23 mouse cellular contexts compared by ENCODE assay signal in genomic region chr12:88368618-88369017, GRCm38 (mm10). TPM values are rescaled to one million over a fixed set of nuclear protein-coding genes. Genes with fewer than 3 reads are reported as not detected.
DNase-seq lines count a peak whose midpoint lies in the region; ATAC-seq and TF ChIP-seq lines count a peak whose summit lies in the region.
"Had no signal": no experiment of that assay in that cellular context is flagged by ENCODE, and none has a peak within 500 bp of the region (broad histone marks: within the 10 kb centered on the region; RNA-seq: fewer than 3 reads in every experiment).

No protein-coding gene starts in this region.

- H3K27me3 ChIP-seq in kidney, adult 2 months (replicated peaks; ENCODE audit: control insufficient read depth, insufficient read depth, low read length), result no peaks in the 10 kb centered on the region
- H3K27me3 ChIP-seq in kidney, embryonic 15.5 days, result no peaks in the 10 kb centered on the region
- H3K27me3 ChIP-seq in neural tube, embryonic 15.5 days (replicated peaks), result no peaks in the 10 kb centered on the region
- no peaks in the 10 kb centered on the region for H3K27me3 ChIP-seq in intestine, embryonic 15.5 days (replicated peaks)
- H3K27me3 ChIP-seq: forebrain, embryonic 15.5 days; hindbrain, embryonic 12.5 days had no signal

- no peak overlapping the region for H3K27ac ChIP-seq in kidney, adult 2 months (ENCODE audit: insufficient read depth, low read depth, low read length)
- H3K27ac ChIP-seq in kidney, embryonic 15.5 days, result no peak overlapping the region
- no peak overlapping the region for H3K27ac ChIP-seq in neural tube, embryonic 15.5 days (replicated peaks)
- H3K27ac ChIP-seq in bone marrow macrophage, adult 2 months (ENCODE audit: insufficient read depth, low read depth, low read length), result peak overlapping the region; percentile 2
- no peak overlapping the region for H3K27ac ChIP-seq in intestine, embryonic 15.5 days
- H3K27ac ChIP-seq: forebrain, embryonic 15.5 days; hindbrain, embryonic 12.5 days; layer of hippocampus, adult 2 months; midbrain, embryonic 10.5 days had no signal

- no peak for TF ChIP-seq POLR2A in kidney, adult 2 months (IDR thresholded peaks at IDR 0.05; ENCODE audit: low read depth, low read length)
- TF ChIP-seq POLR2A in bone marrow macrophage, adult 2 months (IDR thresholded peaks at IDR 0.05; ENCODE audit: borderline replicate concordance, low read depth, low read length), result no peak

- 72% methylated on average over 4 of the region's 4 CpGs for WGBS in kidney, adult 2 months
- 74% methylated on average over 4 of the region's 4 CpGs for WGBS in kidney, embryonic 15.5 days
- WGBS in neural tube, embryonic 15.5 days, result 92% methylated on average over 4 of the region's 4 CpGs
- 78% methylated on average over 4 of the region's 4 CpGs for WGBS in intestine, embryonic 15.5 days

- no peaks in the 10 kb centered on the region; the same call in 1 of the 2 replicates for H3K36me3 ChIP-seq in kidney, adult 2 months (ENCODE audit: control insufficient read depth, insufficient read depth, low read length)
- H3K36me3 ChIP-seq in kidney, embryonic 15.5 days, result no peaks in the 10 kb centered on the region; the same call in 1 of the 2 replicates
- no peaks in the 10 kb centered on the region; the same call in 1 of the 2 replicates for H3K36me3 ChIP-seq in neural tube, embryonic 15.5 days
- H3K36me3 ChIP-seq in intestine, embryonic 15.5 days, result no peaks in the 10 kb centered on the region
- H3K36me3 ChIP-seq: forebrain, embryonic 15.5 days; hindbrain, embryonic 12.5 days; midbrain, embryonic 10.5 days had no signal

- no peak for ATAC-seq in kidney, embryonic 15.5 days (replicated peaks; ENCODE audit: low FRiP score)
- ATAC-seq in neural tube, embryonic 15.5 days (ENCODE audit: low FRiP score), result no peak
- no peak for ATAC-seq in intestine, embryonic 15.5 days
- ATAC-seq: forebrain, embryonic 15.5 days had no signal

- H3K9ac ChIP-seq in kidney, embryonic 15.5 days, result no peak overlapping the region
- no peak overlapping the region for H3K9ac ChIP-seq in neural tube, embryonic 15.5 days (replicated peaks)
- H3K9ac ChIP-seq in intestine, embryonic 15.5 days, result no peak overlapping the region
- H3K9ac ChIP-seq: forebrain, embryonic 15.5 days; hindbrain, embryonic 12.5 days had no signal

- TF ChIP-seq CTCF in kidney, adult 2 months (conservative IDR thresholded peaks at IDR 0.05; ENCODE audit: insufficient read depth, insufficient read length, low read depth, low read length), result no peak
- no peak for TF ChIP-seq CTCF in bone marrow macrophage, adult 2 months (IDR thresholded peaks at IDR 0.05; ENCODE audit: low read depth, low read length)

- H3K4me2 ChIP-seq in kidney, embryonic 15.5 days, result no peak overlapping the region
- no peak overlapping the region for H3K4me2 ChIP-seq in neural tube, embryonic 15.5 days
- no peak overlapping the region for H3K4me2 ChIP-seq in intestine, embryonic 15.5 days (replicated peaks)
- H3K4me2 ChIP-seq: forebrain, embryonic 15.5 days; heart, embryonic 11.5 days; hindbrain, embryonic 12.5 days had no signal

- no peaks in the 10 kb centered on the region for H3K4me1 ChIP-seq in kidney, adult 2 months (ENCODE audit: control insufficient read depth, insufficient read depth, low read length)
- no peaks in the 10 kb centered on the region for H3K4me1 ChIP-seq in kidney, embryonic 15.5 days
- H3K4me1 ChIP-seq in neural tube, embryonic 15.5 days, result 0 out of 2 replicates have a peak, but pooled peaks cover 7% of the 10 kb centered on the region
- peaks cover 27% of the 10 kb centered on the region for H3K4me1 ChIP-seq in bone marrow macrophage, adult 2 months (ENCODE audit: control insufficient read depth, insufficient read depth, low read length)
- H3K4me1 ChIP-seq in intestine, embryonic 15.5 days (replicated peaks), result no peaks in the 10 kb centered on the region
- H3K4me1 ChIP-seq: forebrain, embryonic 15.5 days; midbrain, embryonic 10.5 days had no signal

- peak; percentile 17 for DNase-seq in kidney, adult 2 months
- DNase-seq in neural tube, embryonic 10.5 days (ENCODE audit: extremely low spot score, low spot score), result peak; percentile 3
- no peak for DNase-seq in Muller cell, postnatal 12 days (ENCODE audit: inconsistent ontology term)
- DNase-seq: cerebellum, adult 9-11 months; embryo, embryonic 11 days; heart, postnatal 10 days; lung, adult 2 months; right cerebral cortex, postnatal 4 days had no signal

- H3K4me3 ChIP-seq in kidney, adult 2 months (ENCODE audit: insufficient read depth, low read depth, low read length), result no peak overlapping the region
- H3K4me3 ChIP-seq in kidney, embryonic 15.5 days (replicated peaks), result no peak overlapping the region
- H3K4me3 ChIP-seq in neural tube, embryonic 15.5 days (replicated peaks), result no peak overlapping the region
- H3K4me3 ChIP-seq in bone marrow macrophage, adult 2 months (ENCODE audit: insufficient read depth, low read length), result 0 out of 2 replicates have a peak overlapping the region, but pooled peaks have one; percentile 17
- H3K4me3 ChIP-seq in intestine, embryonic 15.5 days (replicated peaks), result no peak overlapping the region
- H3K4me3 ChIP-seq: forebrain, embryonic 15.5 days; hindbrain, embryonic 12.5 days; layer of hippocampus, adult 2 months; midbrain, embryonic 10.5 days had no signal

- no peaks in the 10 kb centered on the region for H3K9me3 ChIP-seq in kidney, embryonic 15.5 days (replicated peaks)
- H3K9me3 ChIP-seq in neural tube, embryonic 15.5 days (replicated peaks), result no peaks in the 10 kb centered on the region
- no peaks in the 10 kb centered on the region for H3K9me3 ChIP-seq in intestine, embryonic 15.5 days
- H3K9me3 ChIP-seq: forebrain, embryonic 15.5 days; hindbrain, embryonic 12.5 days; midbrain, embryonic 10.5 days had no signal

RNA-seq across cellular contexts. Expression of gene Adck1, which starts 8.3 kb away (rescaled TPM):
- 33.2 and 37.8 TPM in 2 replicates for polyA plus RNA-seq in kidney, adult 2 months (2012; rRNA removed)
- 21.6 and 21.8 TPM in 2 replicates for polyA plus RNA-seq in kidney, embryonic 15.5 days (2015; fragmentation: Nextera tagmentation; extraction: Ambion mirVana)
- 36.9 and 41.6 TPM in 2 replicates for polyA plus RNA-seq in neural tube, embryonic 15.5 days (2015; fragmentation: Nextera tagmentation; extraction: Ambion mirVana)
- polyA plus RNA-seq in bone marrow macrophage, adult 2 months (2012; ENCODE audit: insufficient read depth, insufficient read length, missing spikeins), result 9.9 and 10.2 TPM in 2 replicates
- polyA plus RNA-seq in intestine, embryonic 15.5 days (2015; fragmentation: Nextera tagmentation; extraction: Ambion mirVana), result 15.3 and 17.7 TPM in 2 replicates

RNA-seq across cellular contexts. Expression of gene Gm5039, which starts 44.8 kb away (rescaled TPM):
- polyA plus RNA-seq in kidney, adult 2 months (2012; rRNA removed), result not detected in 2 replicates
- not detected in 2 replicates for polyA plus RNA-seq in kidney, embryonic 15.5 days (2015; fragmentation: Nextera tagmentation; extraction: Ambion mirVana)
- not detected in 2 replicates for polyA plus RNA-seq in neural tube, embryonic 15.5 days (2015; fragmentation: Nextera tagmentation; extraction: Ambion mirVana)
- polyA plus RNA-seq in bone marrow macrophage, adult 2 months (2012; ENCODE audit: insufficient read depth, insufficient read length, missing spikeins), result not detected in 2 replicates
- not detected in 2 replicates for polyA plus RNA-seq in intestine, embryonic 15.5 days (2015; fragmentation: Nextera tagmentation; extraction: Ambion mirVana)
- polyA plus RNA-seq: embryonic facial prominence, embryonic 14.5 days; forebrain, embryonic 15.5 days; gonadal fat pad, adult 2 months; heart, embryonic 11.5 days; hindbrain, embryonic 12.5 days; kidney, embryonic 16.5 days; limb, embryonic 14.5 days; lung, adult 2 months; midbrain, embryonic 10.5 days; midbrain, postnatal 0 days; neural tube, embryonic 11.5 days had no signal
